25 mouse cellular contexts compared by ENCODE assay signal in the genomic region with DNA sequence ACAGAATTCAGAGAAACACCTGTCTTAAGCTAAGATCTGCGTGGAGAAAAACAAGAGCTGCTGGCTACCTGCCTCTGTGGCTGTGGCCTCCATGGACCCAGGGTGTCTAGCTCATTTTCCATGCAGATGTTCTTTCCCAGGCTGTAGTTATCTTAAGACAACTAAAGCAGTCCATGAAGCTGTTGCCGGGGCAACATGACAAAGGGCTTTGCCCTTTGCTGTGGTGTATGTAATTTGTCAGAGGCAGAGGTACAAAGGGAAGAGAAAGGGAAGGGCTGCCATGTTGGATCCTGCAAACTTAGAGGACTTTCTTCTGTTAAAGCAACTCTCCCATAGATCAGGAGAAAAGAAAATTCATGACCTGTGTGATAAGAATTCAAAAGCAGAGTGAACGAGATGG. TPM values are rescaled to one million over a fixed set of nuclear protein-coding genes. Genes with fewer than 3 reads are reported as not detected.
DNase-seq lines count a peak whose midpoint lies in the region; ATAC-seq lines count a peak whose summit lies in the region.
"Had no signal": no experiment of that assay in that cellular context is flagged by ENCODE, and none has a peak within 500 bp of the region (broad histone marks: within the 10 kb centered on the region; RNA-seq: fewer than 3 reads in every experiment).

No protein-coding gene starts in this region.

- no peak overlapping the region for H3K4me2 ChIP-seq in hindbrain, embryonic 16.5 days (ENCODE audit: low read length)
- H3K4me2 ChIP-seq in neural tube, embryonic 11.5 days (ENCODE audit: low read depth), result no peak overlapping the region
- H3K4me2 ChIP-seq: forebrain, embryonic 13.5 days; heart, embryonic 11.5 days; hindbrain, embryonic 15.5 days; intestine, embryonic 15.5 days had no signal

- no peak overlapping the region for H3K4me3 ChIP-seq in hindbrain, embryonic 10.5 days
- H3K4me3 ChIP-seq in hindbrain, embryonic 16.5 days (ENCODE audit: low read length), result no peak overlapping the region
- H3K4me3 ChIP-seq in neural tube, embryonic 11.5 days (ENCODE audit: low read depth, low read length), result no peak overlapping the region
- H3K4me3 ChIP-seq: forebrain, embryonic 10.5 days; forebrain, embryonic 13.5 days; hindbrain, embryonic 15.5 days; intestine, embryonic 15.5 days had no signal

- H3K36me3 ChIP-seq in hindbrain, embryonic 10.5 days, result peaks cover 8% of the 10 kb centered on the region
- H3K36me3 ChIP-seq in hindbrain, embryonic 16.5 days (ENCODE audit: control insufficient read depth, insufficient read depth, low read length), result peaks cover 7% of the 10 kb centered on the region; the same call in 1 of the 2 replicates
- H3K36me3 ChIP-seq in neural tube, embryonic 11.5 days (ENCODE audit: control insufficient read depth, insufficient read depth, low read length), result no peaks in the 10 kb centered on the region
- H3K36me3 ChIP-seq: hindbrain, embryonic 15.5 days; intestine, embryonic 15.5 days had no signal

- no peak for ATAC-seq in hindbrain, embryonic 16.5 days
- no peak for ATAC-seq in neural tube, embryonic 11.5 days (ENCODE audit: insufficient read depth, low FRiP score, low TSS enrichment)
- ATAC-seq: CD4-positive, CD25-positive, alpha-beta regulatory T cell, adult 4 months; forebrain, embryonic 13.5 days; forebrain, embryonic 16.5 days; intestine, embryonic 15.5 days had no signal

- no peaks in the 10 kb centered on the region for H3K9me3 ChIP-seq in hindbrain, embryonic 10.5 days
- H3K9me3 ChIP-seq in hindbrain, embryonic 16.5 days (ENCODE audit: control insufficient read depth, low read length), result no peaks in the 10 kb centered on the region
- H3K9me3 ChIP-seq in neural tube, embryonic 11.5 days (ENCODE audit: control insufficient read depth, low read length), result no peaks in the 10 kb centered on the region
- H3K9me3 ChIP-seq: forebrain, embryonic 10.5 days; forebrain, embryonic 13.5 days; hindbrain, embryonic 15.5 days; intestine, embryonic 15.5 days had no signal

- DNase-seq in hindbrain, embryonic 10.5 days (ENCODE audit: low spot score), result peak; percentile 29
- DNase-seq in neural tube, embryonic 11.5 days (ENCODE audit: low spot score), result peak; percentile 58
- no peak for DNase-seq in neural tube, embryonic 10.5 days (ENCODE audit: extremely low spot score, low spot score)
- DNase-seq in mesoderm, embryonic 11.5 days (ENCODE audit: low read depth, low spot score), result peak; percentile 34
- DNase-seq in gastrocnemius, postnatal 25 days, result no peak
- DNase-seq: adrenal gland, adult 2 months; adrenal gland, postnatal 25 days; cerebellum, adult 11-12 months; cerebellum, adult 8-10 months; cerebellum, postnatal 10 days; cerebellum, postnatal 36 days; gastrocnemius, postnatal 10 days; heart, adult 11 months; kidney, adult 11 months had no signal

- peaks cover 20% of the 10 kb centered on the region for H3K4me1 ChIP-seq in hindbrain, embryonic 10.5 days (replicated peaks)
- H3K4me1 ChIP-seq in hindbrain, embryonic 16.5 days (ENCODE audit: control insufficient read depth, insufficient read depth, low read depth, low read length), result no peaks in the 10 kb centered on the region
- H3K4me1 ChIP-seq in neural tube, embryonic 11.5 days (ENCODE audit: control insufficient read depth, insufficient read depth, low read length), result peaks cover 11% of the 10 kb centered on the region; the same call in 1 of the 2 replicates
- H3K4me1 ChIP-seq: hindbrain, embryonic 15.5 days; intestine, embryonic 15.5 days had no signal

- WGBS in hindbrain, embryonic 10.5 days, result 70% methylated on average over 3 of the region's 3 CpGs
- 52% methylated on average over 3 of the region's 3 CpGs for WGBS in hindbrain, embryonic 16.5 days
- WGBS in neural tube, embryonic 11.5 days, result 63% methylated on average over 3 of the region's 3 CpGs

- no peaks in the 10 kb centered on the region for H3K27me3 ChIP-seq in hindbrain, embryonic 10.5 days (ENCODE audit: insufficient read depth, poor library complexity, severe bottlenecking)
- no peaks in the 10 kb centered on the region for H3K27me3 ChIP-seq in hindbrain, embryonic 16.5 days (replicated peaks; ENCODE audit: control insufficient read depth, insufficient read depth, low read length)
- no peaks in the 10 kb centered on the region for H3K27me3 ChIP-seq in neural tube, embryonic 11.5 days (ENCODE audit: control insufficient read depth, insufficient read depth, low read length)
- H3K27me3 ChIP-seq: forebrain, embryonic 13.5 days; hindbrain, embryonic 15.5 days; intestine, embryonic 15.5 days had no signal

- no peak overlapping the region for H3K27ac ChIP-seq in hindbrain, embryonic 10.5 days
- H3K27ac ChIP-seq in hindbrain, embryonic 16.5 days (ENCODE audit: low read depth, low read length), result no peak overlapping the region
- no peak overlapping the region for H3K27ac ChIP-seq in neural tube, embryonic 11.5 days (ENCODE audit: low read depth, low read length)
- H3K27ac ChIP-seq: forebrain, embryonic 10.5 days; forebrain, embryonic 13.5 days; hindbrain, embryonic 15.5 days; intestine, embryonic 15.5 days had no signal

- H3K9ac ChIP-seq in hindbrain, embryonic 16.5 days (ENCODE audit: low read depth, low read length), result no peak overlapping the region
- H3K9ac ChIP-seq in neural tube, embryonic 11.5 days (ENCODE audit: low read length), result no peak overlapping the region
- H3K9ac ChIP-seq: forebrain, embryonic 13.5 days; hindbrain, embryonic 15.5 days; intestine, embryonic 15.5 days had no signal

RNA-seq across cellular contexts. Expression of gene Pomc, which starts 36.3 kb away (rescaled TPM):
- 6.6 and 7.2 TPM in 2 replicates for polyA plus RNA-seq in hindbrain, embryonic 10.5 days (2016; fragmentation: Nextera tagmentation; extraction: Ambion mirVana)
- 3.4 and 3.9 TPM in 2 replicates for polyA plus RNA-seq in hindbrain, embryonic 16.5 days (2015; fragmentation: Nextera tagmentation; extraction: Ambion mirVana)
- polyA plus RNA-seq in neural tube, embryonic 11.5 days (2014; fragmentation: Nextera tagmentation; extraction: Ambion mirVana), result 3.8 and 4.4 TPM in 2 replicates
- under 1 TPM in 1 of 2 experiments, not detected in 1; 0.46 TPM for total RNA-seq in gastrocnemius, postnatal 25 days (2021)
- total RNA-seq: gastrocnemius, adult 18-20 months; hematopoietic stem cell, adult 5-6 weeks; MEL had no signal

RNA-seq across cellular contexts. Expression of gene Efr3b, which starts 47.7 kb away (rescaled TPM):
- 10.6 and 16.5 TPM in 2 replicates for polyA plus RNA-seq in hindbrain, embryonic 10.5 days (2016; fragmentation: Nextera tagmentation; extraction: Ambion mirVana)
- 34.2 and 39.0 TPM in 2 replicates for polyA plus RNA-seq in hindbrain, embryonic 16.5 days (2015; fragmentation: Nextera tagmentation; extraction: Ambion mirVana)
- polyA plus RNA-seq in neural tube, embryonic 11.5 days (2014; fragmentation: Nextera tagmentation; extraction: Ambion mirVana), result 14.1 and 17.5 TPM in 2 replicates
- 1 to 10 TPM; 3.1 to 6.0 TPM for total RNA-seq in gastrocnemius, postnatal 25 days (2021)

Comparison
In these comparisons a context has a peak if more than half of its experiments do, and no peak if none do; other contexts are left out.
1. DNase-seq: peak in hindbrain, embryonic 10.5 days (single experiment), neural tube, embryonic 11.5 days (single experiment) and mesoderm, embryonic 11.5 days (single experiment); none in neural tube, embryonic 10.5 days (single experiment) and gastrocnemius, postnatal 25 days (single experiment).